Mouse (Mus musculus): Measurements from ENCODE around the gene Gnb2. TPM values are rescaled to one million over a fixed set of nuclear protein-coding genes. Genes with fewer than 3 reads are reported as not detected.
A peak's percentile ranks its signal among the peaks of the same experiment; 100 is the strongest.

Gene Gnb2
- total RNA-seq (2015; ENCODE audit: low replicate concordance) (77.0 and 113 TPM in 2 replicates), total RNA-seq (2017; ENCODE audit: low replicate concordance) (94.2 and 96.3 TPM in 2 replicates)

DNA sequence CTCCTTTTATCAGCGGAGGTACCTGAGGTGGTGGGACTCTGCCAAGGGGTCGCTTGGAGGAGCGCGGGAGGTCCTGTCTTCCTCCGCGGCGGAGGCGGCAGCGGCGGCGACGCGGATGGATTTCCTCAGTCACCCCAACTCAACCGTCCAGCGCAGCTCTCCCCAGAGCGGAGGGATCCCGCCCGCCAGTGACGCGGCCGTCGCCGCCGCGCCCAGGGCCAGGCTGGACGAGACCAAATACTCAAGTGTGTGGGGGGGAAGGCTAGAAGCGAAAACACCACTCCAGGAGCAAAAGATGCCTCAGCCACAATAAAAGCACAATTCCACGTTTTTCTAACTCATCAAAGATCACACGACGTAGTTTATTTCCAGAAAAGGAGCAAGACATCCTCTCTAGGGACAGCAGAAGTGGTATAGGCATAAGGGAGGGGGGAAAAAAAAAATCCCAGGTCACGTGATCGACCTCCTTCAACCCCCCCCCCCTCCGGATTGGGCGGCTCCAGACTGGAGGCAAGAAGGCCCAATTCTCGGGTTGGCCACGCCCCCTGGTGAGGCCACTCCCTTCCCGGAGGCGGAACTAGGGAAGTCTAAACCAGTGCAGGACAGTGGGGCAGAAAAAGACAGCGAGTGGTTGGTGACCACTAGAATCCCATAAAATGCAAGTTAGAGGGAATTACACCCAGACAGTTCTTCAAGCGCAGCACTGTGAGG is at the start of gene Gnb2, which contains the start of gene Epo:
Gene Gnb2 (minus strand): TSS at position 394 of the 711 bp plus-strand sequence.
Gene Epo (minus strand): TSS at position 126 of the 711 bp plus-strand sequence.
- ATAC-seq (replicated peaks; ENCODE audit: low FRiP score, poor library complexity, severe bottlenecking): peak; percentile 80

GRCm38 (mm10) chr5:137582702-137583101 is 49.4 kb upstream of the Gnb2 start:
- ATAC-seq (replicated peaks; ENCODE audit: low FRiP score, poor library complexity, severe bottlenecking): no peak

DNA sequence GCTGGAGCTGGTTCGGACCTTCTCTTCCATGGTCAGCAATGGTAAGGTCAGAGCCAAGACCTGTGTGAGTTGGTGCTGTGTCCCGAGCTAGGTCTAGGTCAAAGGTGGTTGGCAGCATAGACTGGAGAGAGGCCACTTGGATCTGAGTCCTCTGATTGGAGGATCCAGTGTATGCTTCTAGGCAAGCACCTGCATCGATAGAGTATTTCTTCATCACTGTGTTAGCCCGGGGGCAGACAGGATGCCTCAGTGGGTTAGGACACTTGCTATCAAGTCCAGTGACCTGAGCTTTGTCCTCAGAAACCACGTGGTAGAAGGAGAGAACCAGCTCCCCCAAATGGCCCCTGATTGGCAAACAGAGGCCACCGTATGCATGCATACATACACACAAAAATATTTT is 46.9 kb upstream of the Gnb2 start:
- no peak for ATAC-seq (replicated peaks; ENCODE audit: low FRiP score, poor library complexity, severe bottlenecking)

GRCm38 (mm10) chr5:137574470-137574901 is 41.2 kb upstream of the Gnb2 start:
- no peak for ATAC-seq (replicated peaks; ENCODE audit: low FRiP score, poor library complexity, severe bottlenecking)

- peak; percentile 75 for ATAC-seq (replicated peaks; ENCODE audit: low FRiP score, poor library complexity, severe bottlenecking)
Measured at GRCm38 (mm10) chr5:137570691-137571586, 37.6 kb upstream of the Gnb2 start.

- ATAC-seq (replicated peaks; ENCODE audit: low FRiP score, poor library complexity, severe bottlenecking): no peak; the same call in 1 of the 2 replicates
Measured at GRCm38 (mm10) chr5:137570181-137570580, 36.9 kb upstream of the Gnb2 start.

- ATAC-seq (replicated peaks; ENCODE audit: low FRiP score, poor library complexity, severe bottlenecking): peak; percentile 87
Measured at GRCm38 (mm10) chr5:137569665-137570064, 36.4 kb upstream of the Gnb2 start, which contains the start of gene Tfr2. Tfr2 (plus strand) TSS chr5:137569840.

- ATAC-seq (replicated peaks; ENCODE audit: low FRiP score, poor library complexity, severe bottlenecking): no peak
Measured at GRCm38 (mm10) chr5:137569031-137569430, 35.7 kb upstream of the Gnb2 start.

DNA sequence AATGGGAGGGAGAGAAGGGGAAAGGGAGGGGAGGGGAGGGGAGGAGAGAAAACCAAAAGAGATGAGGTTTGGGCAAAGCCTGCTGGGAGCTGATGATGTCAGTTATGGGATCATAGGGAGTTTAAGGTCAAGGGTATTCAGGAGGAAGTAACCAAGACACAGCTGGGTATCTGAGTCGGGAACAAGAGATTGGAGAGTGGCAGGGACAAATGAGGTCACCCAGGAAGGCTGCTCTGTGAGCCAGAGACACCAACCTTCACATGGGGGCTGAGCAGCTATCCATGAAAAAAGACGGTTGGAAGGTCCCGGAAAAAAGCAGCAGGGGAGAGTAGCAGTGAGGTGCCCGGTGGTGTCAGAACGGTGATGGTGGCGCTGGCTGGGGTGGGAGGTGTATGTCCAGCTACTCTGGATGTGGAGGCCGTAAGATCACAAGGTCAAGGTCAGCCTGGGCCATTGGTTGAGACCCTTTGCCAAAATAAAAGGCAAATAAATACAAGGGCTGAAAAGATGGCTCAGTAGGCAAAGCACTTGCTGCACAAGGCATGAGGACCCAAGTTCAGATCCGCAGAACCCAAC is 35.0 kb upstream of the Gnb2 start:
- ATAC-seq (replicated peaks; ENCODE audit: low FRiP score, poor library complexity, severe bottlenecking): no peak

DNA sequence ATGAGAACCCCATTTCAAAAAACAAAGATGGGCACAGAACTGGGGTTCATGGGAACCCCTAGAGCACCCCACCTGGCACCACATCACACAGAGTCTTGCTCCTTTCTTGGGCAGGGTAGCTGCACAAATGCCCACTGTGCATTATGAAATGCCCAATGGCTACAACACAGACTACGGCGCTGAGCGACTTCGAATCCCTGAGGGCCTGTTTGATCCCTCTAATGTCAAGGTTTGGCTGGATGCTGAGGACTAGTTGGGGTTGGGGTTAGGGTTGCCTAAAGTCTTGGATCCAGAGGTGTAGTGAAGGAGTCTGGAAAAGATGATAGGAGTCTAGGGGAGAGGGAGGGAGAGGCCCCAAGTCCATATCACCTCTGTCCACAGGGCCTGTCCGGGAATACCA is 33.1 kb upstream of the Gnb2 start:
- ATAC-seq (replicated peaks; ENCODE audit: low FRiP score, poor library complexity, severe bottlenecking): no peak

- ATAC-seq (replicated peaks; ENCODE audit: low FRiP score, poor library complexity, severe bottlenecking): no peak
Measured at GRCm38 (mm10) chr5:137565744-137566143, 32.4 kb upstream of the Gnb2 start.

DNA sequence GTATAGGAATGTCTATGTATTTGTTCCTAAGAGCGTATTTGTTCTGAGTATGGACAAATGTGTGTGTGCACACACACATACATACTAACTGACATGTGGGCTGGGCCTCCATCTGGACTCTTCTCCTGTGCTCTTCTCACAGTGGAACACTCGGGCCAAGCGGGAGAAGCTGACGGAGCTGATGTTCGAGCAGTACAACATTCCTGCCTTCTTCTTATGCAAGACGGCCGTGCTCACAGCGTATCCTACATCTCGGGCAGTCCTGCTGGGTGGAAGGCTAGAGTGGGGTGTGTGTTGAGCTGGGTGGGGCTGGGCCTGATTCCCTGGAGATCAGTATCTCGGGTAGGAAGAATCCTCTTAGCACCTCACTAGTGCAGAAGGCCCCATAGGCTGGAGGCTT is 29.7 kb upstream of the Gnb2 start:
- no peak for ATAC-seq (replicated peaks; ENCODE audit: low FRiP score, poor library complexity, severe bottlenecking)

DNA sequence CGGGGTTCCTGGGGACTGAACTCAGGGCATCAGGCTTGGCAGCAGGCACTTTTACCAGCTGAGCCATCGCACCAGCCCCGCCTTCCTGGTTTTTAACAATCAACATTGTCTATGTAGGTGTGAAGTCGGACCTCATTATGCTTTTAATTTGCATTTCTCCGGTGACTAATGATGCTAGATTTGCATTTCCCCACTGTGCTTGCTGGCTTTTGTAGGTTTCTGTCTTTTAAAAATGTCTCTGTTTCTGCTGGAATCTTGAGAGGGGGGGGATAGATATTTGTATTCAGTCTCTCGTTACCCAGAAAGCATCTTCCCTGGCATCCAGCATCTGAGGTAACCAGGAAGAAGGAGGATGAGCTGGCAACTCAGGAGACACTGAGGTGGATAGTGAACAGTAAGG is 28.2 kb upstream of the Gnb2 start:
- no peak for ATAC-seq (replicated peaks; ENCODE audit: low FRiP score, poor library complexity, severe bottlenecking)

DNA sequence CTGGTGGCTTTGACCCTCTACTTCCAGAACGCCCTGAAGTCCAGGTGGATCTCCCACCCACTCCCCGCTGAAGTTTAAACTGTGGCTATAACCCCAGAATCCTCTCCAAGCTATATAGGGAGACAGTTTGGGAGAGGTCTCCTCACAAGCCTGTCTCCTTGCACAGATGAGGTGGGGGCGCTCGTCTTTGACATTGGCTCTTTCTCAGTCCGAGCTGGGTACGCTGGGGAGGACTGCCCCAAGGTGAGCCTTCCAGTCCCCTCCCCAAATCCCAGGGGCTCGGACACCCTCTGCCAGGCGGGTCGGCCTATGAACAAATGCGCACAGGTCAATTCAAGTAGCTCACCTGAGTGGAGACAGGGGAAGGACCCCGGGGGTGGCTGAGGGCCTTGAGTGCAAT is 20.6 kb upstream of the Gnb2 start:
- 0 out of 2 replicates have a peak, but pooled peaks have one; percentile 21 for ATAC-seq (replicated peaks; ENCODE audit: low FRiP score, poor library complexity, severe bottlenecking)

GRCm38 (mm10) chr5:137553411-137553837 is 20.1 kb upstream of the Gnb2 start, which contains the start of gene Actl6b:
Actl6b (plus strand) TSS chr5:137553517.
- ATAC-seq (replicated peaks; ENCODE audit: low FRiP score, poor library complexity, severe bottlenecking): peak; percentile 50

GRCm38 (mm10) chr5:137553000-137553399 is 19.7 kb upstream of the Gnb2 start:
- ATAC-seq (replicated peaks; ENCODE audit: low FRiP score, poor library complexity, severe bottlenecking): no peak

DNA sequence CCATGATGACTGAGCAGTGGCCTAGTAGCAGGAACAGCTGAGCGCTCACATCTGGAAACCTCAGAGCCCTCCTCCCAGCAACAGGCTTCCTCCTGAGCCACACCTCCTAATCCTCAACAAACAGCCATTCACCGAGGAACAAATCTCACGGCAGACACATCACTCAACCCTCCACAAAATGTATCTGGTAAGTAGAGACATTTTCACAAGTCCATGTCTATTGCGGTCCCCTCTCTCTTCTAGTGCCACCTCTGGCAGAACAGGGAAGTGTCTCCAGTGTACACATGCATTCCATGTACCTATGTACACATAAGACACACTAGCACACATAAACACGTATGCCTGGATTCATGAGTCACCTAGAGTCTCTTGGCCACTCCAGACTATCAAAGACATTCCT is 17.8 kb upstream of the Gnb2 start:
- ATAC-seq (replicated peaks; ENCODE audit: low FRiP score, poor library complexity, severe bottlenecking): no peak

- no peak for ATAC-seq (replicated peaks; ENCODE audit: low FRiP score, poor library complexity, severe bottlenecking)
Measured at GRCm38 (mm10) chr5:137549840-137550239, 16.5 kb upstream of the Gnb2 start.

- ATAC-seq (replicated peaks; ENCODE audit: low FRiP score, poor library complexity, severe bottlenecking): no peak
Measured at GRCm38 (mm10) chr5:137545596-137545995, 12.3 kb upstream of the Gnb2 start.

GRCm38 (mm10) chr5:137544926-137545325 is 11.6 kb upstream of the Gnb2 start:
- no peak for ATAC-seq (replicated peaks; ENCODE audit: low FRiP score, poor library complexity, severe bottlenecking)

All from erythroblast, adult 5-6 weeks (primary cell).